Comparison of ENCODE assay signal across 27 mouse cellular contexts in the genomic region with DNA sequence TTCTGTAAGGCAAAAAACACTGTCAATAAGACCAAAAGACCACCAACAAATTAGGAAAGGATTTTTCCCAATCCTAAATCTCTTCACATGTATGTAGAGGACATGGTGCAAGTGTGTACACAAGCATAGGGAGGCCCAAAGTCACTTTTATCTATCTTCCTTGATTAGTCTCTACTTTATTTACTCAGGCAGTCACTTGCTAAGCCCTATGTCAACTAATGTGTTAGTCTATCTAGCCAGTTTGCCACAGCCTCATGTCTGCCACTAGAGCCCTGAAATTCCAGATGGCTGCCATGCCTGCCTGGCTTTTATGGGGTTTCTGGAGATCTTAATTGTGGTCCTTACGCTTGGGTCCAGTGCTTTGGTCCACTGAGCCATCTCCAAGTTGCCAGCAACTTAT.
DNase-seq lines count a peak whose midpoint lies in the region; ATAC-seq lines count a peak whose summit lies in the region.
"Had no signal": no experiment of that assay in that cellular context is flagged by ENCODE, and none has a peak within 500 bp of the region (broad histone marks: within the 10 kb centered on the region; RNA-seq: fewer than 3 reads in every experiment).

No protein-coding gene starts in this region.

- no peaks in the 10 kb centered on the region for H3K9me3 ChIP-seq in intestine, embryonic 15.5 days
- no peaks in the 10 kb centered on the region for H3K9me3 ChIP-seq in intestine, embryonic 16.5 days (ENCODE audit: control insufficient read depth, low read length)
- H3K9me3 ChIP-seq in kidney, embryonic 16.5 days (ENCODE audit: low read length): no peaks in the 10 kb centered on the region
- no peaks in the 10 kb centered on the region for H3K9me3 ChIP-seq in limb, embryonic 10.5 days (replicated peaks)
- H3K9me3 ChIP-seq: embryonic facial prominence, embryonic 12.5 days; embryonic facial prominence, embryonic 15.5 days; heart, embryonic 12.5 days; heart, embryonic 15.5 days had no signal

- no peak overlapping the region for H3K27ac ChIP-seq in intestine, embryonic 15.5 days
- H3K27ac ChIP-seq in intestine, embryonic 16.5 days (ENCODE audit: low read length): no peak overlapping the region
- H3K27ac ChIP-seq in kidney, embryonic 16.5 days (ENCODE audit: low read length): no peak overlapping the region
- peak overlapping the region; percentile 38 for H3K27ac ChIP-seq in limb, embryonic 10.5 days
- H3K27ac ChIP-seq: embryonic facial prominence, embryonic 12.5 days; embryonic facial prominence, embryonic 15.5 days; heart, embryonic 15.5 days; hindbrain, embryonic 14.5 days had no signal

- intact Hi-C loops in left cerebral cortex, postnatal 4 days (cut with DNase I): no loop called here

- H3K9ac ChIP-seq in intestine, embryonic 15.5 days: no peak overlapping the region
- H3K9ac ChIP-seq in intestine, embryonic 16.5 days (ENCODE audit: low read depth, low read length): no peak overlapping the region
- no peak overlapping the region for H3K9ac ChIP-seq in kidney, embryonic 16.5 days (replicated peaks; ENCODE audit: low read length)
- H3K9ac ChIP-seq: embryonic facial prominence, embryonic 12.5 days; embryonic facial prominence, embryonic 15.5 days; forebrain, postnatal 0 days; heart, embryonic 12.5 days; heart, embryonic 15.5 days; hindbrain, embryonic 14.5 days had no signal

- H3K4me3 ChIP-seq in intestine, embryonic 15.5 days (replicated peaks): no peak overlapping the region
- no peak overlapping the region for H3K4me3 ChIP-seq in intestine, embryonic 16.5 days (ENCODE audit: low read length)
- no peak overlapping the region for H3K4me3 ChIP-seq in kidney, embryonic 16.5 days (ENCODE audit: low read length)
- H3K4me3 ChIP-seq in limb, embryonic 10.5 days: no peak overlapping the region
- H3K4me3 ChIP-seq: embryonic facial prominence, embryonic 12.5 days; embryonic facial prominence, embryonic 15.5 days; heart, embryonic 12.5 days; heart, embryonic 15.5 days had no signal

- H3K36me3 ChIP-seq in intestine, embryonic 15.5 days: no peaks in the 10 kb centered on the region
- H3K36me3 ChIP-seq in intestine, embryonic 16.5 days (ENCODE audit: control insufficient read depth, insufficient read depth, low read length): no peaks in the 10 kb centered on the region
- H3K36me3 ChIP-seq in kidney, embryonic 16.5 days (ENCODE audit: insufficient read depth, low read length): no peaks in the 10 kb centered on the region
- no peaks in the 10 kb centered on the region for H3K36me3 ChIP-seq in limb, embryonic 10.5 days
- H3K36me3 ChIP-seq: embryonic facial prominence, embryonic 12.5 days; embryonic facial prominence, embryonic 15.5 days; G1E; heart, embryonic 12.5 days; heart, embryonic 15.5 days had no signal

- no peak for DNase-seq in kidney, adult 8-10 months
- no peak for DNase-seq in limb, embryonic 10.5 days (ENCODE audit: low spot score)
- DNase-seq in lung, postnatal 10 days: no peak
- no peak for DNase-seq in left cerebral cortex, postnatal 4 days
- DNase-seq: adrenal gland, postnatal 10 days; adrenal gland, postnatal 36 days; B cell, adult 2 months; cerebellum, adult 18-20 months; cerebellum, adult 9-10 months; cerebellum, postnatal 14 days; forebrain, postnatal 0 days; gastrocnemius, postnatal 25 days; heart, adult 18-20 months; heart, postnatal 10 days; heart, postnatal 4 days had no signal

- H3K4me1 ChIP-seq in intestine, embryonic 15.5 days (replicated peaks): no peaks in the 10 kb centered on the region
- H3K4me1 ChIP-seq in intestine, embryonic 16.5 days (ENCODE audit: control insufficient read depth, insufficient read depth, low read length): peaks cover 4% of the 10 kb centered on the region; the same call in 1 of the 2 replicates
- 0 out of 2 replicates have a peak, but pooled peaks cover 6% of the 10 kb centered on the region for H3K4me1 ChIP-seq in kidney, embryonic 16.5 days (ENCODE audit: insufficient read depth, low read length)
- H3K4me1 ChIP-seq in limb, embryonic 10.5 days: peaks cover 18% of the 10 kb centered on the region; the same call in 1 of the 2 replicates

- ATAC-seq in intestine, embryonic 15.5 days: 0 out of 2 replicates have a peak, but pooled peaks have one; percentile 28
- ATAC-seq in intestine, embryonic 16.5 days: no peak
- peak; percentile 57; the same call in 1 of the 2 replicates for ATAC-seq in kidney, embryonic 16.5 days (ENCODE audit: low FRiP score, low TSS enrichment)
- ATAC-seq: forebrain, embryonic 14.5 days; forebrain, postnatal 0 days; Patski had no signal

- no peak overlapping the region for H3K4me2 ChIP-seq in intestine, embryonic 15.5 days (replicated peaks)
- no peak overlapping the region for H3K4me2 ChIP-seq in intestine, embryonic 16.5 days (ENCODE audit: low read depth, low read length)
- no peak overlapping the region for H3K4me2 ChIP-seq in kidney, embryonic 16.5 days (replicated peaks; ENCODE audit: low read depth, low read length)
- H3K4me2 ChIP-seq: embryonic facial prominence, embryonic 12.5 days; embryonic facial prominence, embryonic 15.5 days; heart, embryonic 12.5 days; heart, embryonic 15.5 days; hindbrain, embryonic 14.5 days had no signal

- no peaks in the 10 kb centered on the region for H3K27me3 ChIP-seq in intestine, embryonic 15.5 days (replicated peaks)
- no peaks in the 10 kb centered on the region for H3K27me3 ChIP-seq in intestine, embryonic 16.5 days (replicated peaks; ENCODE audit: control insufficient read depth, insufficient read depth, low read length)
- no peaks in the 10 kb centered on the region for H3K27me3 ChIP-seq in kidney, embryonic 16.5 days (ENCODE audit: insufficient read depth, low read length)
- no peaks in the 10 kb centered on the region for H3K27me3 ChIP-seq in limb, embryonic 10.5 days (ENCODE audit: low read depth, poor library complexity, severe bottlenecking)
- H3K27me3 ChIP-seq: CH12.LX; embryonic facial prominence, embryonic 12.5 days; embryonic facial prominence, embryonic 15.5 days; heart, embryonic 12.5 days; heart, embryonic 15.5 days; Patski had no signal

- 69% methylated on average over 1 of the region's 1 CpGs for WGBS in intestine, embryonic 15.5 days
- WGBS in intestine, embryonic 16.5 days: 47% methylated on average over 1 of the region's 1 CpGs
- WGBS in kidney, embryonic 16.5 days: 43% methylated on average over 1 of the region's 1 CpGs
- WGBS in limb, embryonic 10.5 days: 86% methylated on average over 1 of the region's 1 CpGs
